Mouse (Mus musculus) testis, adult 2 months (tissue): ENCODE measurements around the gene Slc2a3.
"Not testable (repeated sequence)": the region's sequence is repeated elsewhere in the genome, so short reads cannot be mapped to it uniquely, and the experiment has no call there.

Experiments
- CTCF ChIP-seq: fragments of 200-500 bp; IDR thresholded peaks from 2 replicates; pipeline ENCODE4 v1.5.1; 2012; ENCODE audit warnings: low read depth, mild to moderate bottlenecking, inconsistent platforms, low read length, moderate library complexity; ENCODE audit not compliant: control insufficient read depth, insufficient read depth, insufficient replicate concordance
- POLR2A ChIP-seq: fragments of 200-500 bp; IDR thresholded peaks from 2 replicates; pipeline ENCODE4 v1.6.1; 2012; ENCODE audit warnings: low read depth, mild to moderate bottlenecking, inconsistent platforms, low read length, moderate library complexity; ENCODE audit not compliant: control insufficient read depth

GRCm38 (mm10) chr6:122767012-122767411, 34.4 kb downstream of the Slc2a3 start:
- TF ChIP-seq CTCF, POLR2A: not testable (repeated sequence)
